In the genomic region with DNA sequence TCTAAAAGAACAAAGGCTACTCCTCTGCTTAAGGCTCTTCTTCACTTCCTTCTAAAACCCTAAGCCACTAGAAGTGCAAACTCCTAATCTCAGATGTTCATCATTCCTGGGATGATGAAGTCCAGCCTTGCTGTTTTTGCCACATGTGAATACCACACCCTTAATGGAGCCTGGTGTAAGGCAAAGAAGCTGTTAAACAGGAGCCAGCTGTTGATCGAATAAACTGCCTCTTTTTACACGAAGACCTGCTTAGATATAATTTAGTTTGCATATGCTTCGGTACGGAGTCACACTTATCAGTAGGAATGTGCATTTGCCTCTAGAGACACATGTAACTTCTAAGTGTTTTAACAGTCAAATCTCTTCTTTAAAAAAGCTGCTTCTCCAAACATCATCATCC, we compare ENCODE assay signal across 10 mouse cellular contexts. TPM values are rescaled to one million over a fixed set of nuclear protein-coding genes. Genes with fewer than 3 reads are reported as not detected.
A peak's percentile ranks its signal among the peaks of the same experiment; 100 is the strongest.
DNase-seq lines count a peak whose midpoint lies in the region; ATAC-seq and TF ChIP-seq lines count a peak whose summit lies in the region.
"Had no signal": no experiment of that assay in that cellular context is flagged by ENCODE, and none has a peak within 500 bp of the region (broad histone marks: within the 10 kb centered on the region; RNA-seq: fewer than 3 reads in every experiment).

No protein-coding gene starts in this region.

- 40% methylated on average over 4 of the region's 4 CpGs for WGBS in kidney, postnatal 0 days
- 65% methylated on average over 4 of the region's 4 CpGs for WGBS in hindbrain, embryonic 10.5 days

- no peak overlapping the region for H3K4me3 ChIP-seq in kidney, postnatal 0 days (replicated peaks; ENCODE audit: low read depth, low read length)
- peak overlapping the region; percentile 80 for H3K4me3 ChIP-seq in hindbrain, embryonic 10.5 days
- H3K4me3 ChIP-seq: liver, embryonic 13.5 days had no signal

- 0 out of 2 replicates have a peak overlapping the region, but pooled peaks have one; percentile 96 for H3K4me2 ChIP-seq in kidney, postnatal 0 days (ENCODE audit: low read length)
- H3K4me2 ChIP-seq: liver, embryonic 13.5 days had no signal

- H3K27ac ChIP-seq in kidney, postnatal 0 days = no peak overlapping the region
- no peak overlapping the region for H3K27ac ChIP-seq in hindbrain, embryonic 10.5 days
- H3K27ac ChIP-seq: liver, embryonic 13.5 days had no signal

- H3K9me3 ChIP-seq in kidney, postnatal 0 days (replicated peaks; ENCODE audit: low read length) = no peaks in the 10 kb centered on the region
- no peaks in the 10 kb centered on the region for H3K9me3 ChIP-seq in hindbrain, embryonic 10.5 days
- H3K9me3 ChIP-seq: liver, embryonic 13.5 days had no signal

- no peak for TF ChIP-seq CTCF in kidney, postnatal 0 days (IDR thresholded peaks at IDR 0.05; ENCODE audit: low read depth)

- H3K36me3 ChIP-seq in kidney, postnatal 0 days (ENCODE audit: insufficient read depth, low read length) = no peaks in the 10 kb centered on the region
- no peaks in the 10 kb centered on the region for H3K36me3 ChIP-seq in hindbrain, embryonic 10.5 days
- H3K36me3 ChIP-seq: liver, embryonic 13.5 days had no signal

- H3K4me1 ChIP-seq in kidney, postnatal 0 days (replicated peaks; ENCODE audit: insufficient read depth, low read length) = peaks cover 5% of the 10 kb centered on the region; the same call in 1 of the 2 replicates
- H3K4me1 ChIP-seq in hindbrain, embryonic 10.5 days (replicated peaks) = peaks cover 58% of the 10 kb centered on the region

- peak; percentile 36 for DNase-seq in cerebellum, adult 9-10 months
- DNase-seq in cerebellum, adult 18-20 months = no peak
- no peak for DNase-seq in kidney, postnatal 0 days (ENCODE audit: low spot score)
- DNase-seq in kidney, adult 11 months = no peak
- no peak for DNase-seq in hindbrain, embryonic 10.5 days (ENCODE audit: low spot score)
- peak; percentile 29 for DNase-seq in naive thymus-derived CD4-positive, alpha-beta T cell, adult 2 months (ENCODE audit: low read depth)
- DNase-seq in frontal cortex, postnatal 36 days (ENCODE audit: low spot score in 2 of 2) = no peak
- no peak for DNase-seq in spleen, postnatal 36 days (ENCODE audit: low spot score in 2 of 2)
- DNase-seq: cerebellum, adult 11 months; liver, embryonic 13.5 days had no signal

- no peaks in the 10 kb centered on the region for H3K27me3 ChIP-seq in kidney, postnatal 0 days (ENCODE audit: insufficient read depth, low read length)
- H3K27me3 ChIP-seq in hindbrain, embryonic 10.5 days (ENCODE audit: insufficient read depth, poor library complexity, severe bottlenecking) = peaks cover 38% of the 10 kb centered on the region

- no peak overlapping the region for H3K9ac ChIP-seq in kidney, postnatal 0 days (ENCODE audit: low read depth, low read length)
- H3K9ac ChIP-seq: liver, embryonic 13.5 days had no signal

- ATAC-seq in kidney, postnatal 0 days (replicated peaks; ENCODE audit: low FRiP score, low read depth) = no peak

RNA-seq across cellular contexts. Expression of a gene that starts 2.0 kb away (rescaled TPM):
- polyA plus RNA-seq in kidney, postnatal 0 days (2015; fragmentation: Nextera tagmentation; extraction: Ambion mirVana) = 19.4 and 19.8 TPM in 2 replicates
- polyA plus RNA-seq in hindbrain, embryonic 10.5 days (2016; fragmentation: Nextera tagmentation; extraction: Ambion mirVana) = 8.7 and 10.1 TPM in 2 replicates

Comparison
In these comparisons a context has a peak if more than half of its experiments do, and no peak if none do; other contexts are left out.
1. DNase-seq: peak in cerebellum, adult 9-10 months (single experiment) and naive thymus-derived CD4-positive, alpha-beta T cell, adult 2 months (single experiment); none in cerebellum, adult 18-20 months (0 of 2), kidney, postnatal 0 days (single experiment), kidney, adult 11 months (single experiment), hindbrain, embryonic 10.5 days (single experiment), frontal cortex, postnatal 36 days (0 of 2) and spleen, postnatal 36 days (0 of 2).